Mouse (Mus musculus) heart, embryonic 12.5 days (tissue): ENCODE data around the gene Blnk. TPM values are rescaled to one million over a fixed set of nuclear protein-coding genes. Genes with fewer than 3 reads are reported as not detected.

Source experiments
- ATAC-seq: fragments of 200-750 bp; cut with Nextera tagmentation; 2 replicates; pipeline ENCODE4 v1.8.0; 2017; ENCODE audit warnings: moderate TSS enrichment, moderate library complexity; ENCODE audit not compliant: insufficient number of reproducible peaks, low FRiP score
- H3K27ac ChIP-seq: fragments of 300-500 bp; sonication (generic); 2 replicates; pipeline ENCODE4 v1.5.1; 2016; ENCODE audit warnings: mild to moderate bottlenecking, moderate library complexity; ENCODE audit not compliant: poor library complexity, severe bottlenecking
- H3K27me3 ChIP-seq: fragments of 300-500 bp; sonication (generic); replicated peaks from 2 replicates; pipeline ENCODE4 v1.6.1; 2016; ENCODE audit warnings: mild to moderate bottlenecking, moderate library complexity
- H3K36me3 ChIP-seq: fragments of 300-500 bp; sonication (generic); 2 replicates; pipeline ENCODE4 v1.6.1; 2016; ENCODE audit warnings: mild to moderate bottlenecking, moderate library complexity
- H3K4me1 ChIP-seq: fragments of 300-500 bp; sonication (generic); replicated peaks from 2 replicates; pipeline ENCODE4 v1.6.1; 2016; ENCODE audit warnings: mild to moderate bottlenecking
- H3K4me2 ChIP-seq: fragments of 300-500 bp; sonication (generic); 2 replicates; pipeline ENCODE4 v1.6.1; 2016; ENCODE audit warnings: mild to moderate bottlenecking, moderate library complexity
- H3K4me3 ChIP-seq: fragments of 300-500 bp; sonication (generic); 2 replicates; pipeline ENCODE4 v1.5.1; 2016; ENCODE audit warnings: mild to moderate bottlenecking
- H3K9ac ChIP-seq: fragments of 300-500 bp; sonication (generic); 2 replicates; pipeline ENCODE4 v1.6.1; 2016; ENCODE audit warnings: mild to moderate bottlenecking, moderate library complexity
- H3K9me3 ChIP-seq: fragments of 300-500 bp; sonication (generic); replicated peaks from 2 replicates; pipeline ENCODE4 v1.6.1; 2016; ENCODE audit warnings: mild to moderate bottlenecking, moderate library complexity
- WGBS: fragments of 180-500 bp; shearing (Covaris S2); methylation state at CpG from one replicate; pipeline ENCODE4 v1.1.7; 2016; 5-methylcytosine and 5-hydroxymethylcytosine counted together
- polyA plus RNA-seq: library from polyadenylated mRNA; unstranded; fragments of >200 nt; fragmentation: Nextera tagmentation; extraction: Ambion mirVana; gene quantifications from 2 replicates; pipeline ENCODE4 v1.2.1, GENCODE M21; 2016

Gene Blnk
- polyA plus RNA-seq, 1 experiment from 2014 or later = 0.19 TPM

DNA sequence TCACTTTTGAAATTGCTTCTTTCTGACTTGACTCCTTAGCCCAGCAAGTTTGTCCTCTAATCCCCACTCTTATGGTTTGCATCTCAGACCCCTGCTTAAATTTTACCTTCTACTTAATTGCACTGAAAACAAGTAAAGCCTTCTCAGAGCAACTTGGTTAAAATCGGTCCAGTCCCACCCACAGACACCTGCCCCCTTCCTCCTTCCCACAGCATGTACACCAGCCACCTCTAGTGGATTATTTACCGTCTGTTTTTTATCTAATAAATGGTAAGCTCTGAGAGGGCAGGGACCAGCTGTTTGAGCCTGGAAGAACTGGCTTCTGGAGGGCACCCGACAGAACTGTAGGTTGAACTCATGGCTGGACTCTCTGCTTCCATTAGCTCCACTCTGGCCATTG lies 26.2 kb upstream of the Blnk start:
- H3K36me3 ChIP-seq = no peaks in the 10 kb centered on the region
- peaks cover 47% of the 10 kb centered on the region for H3K27me3 ChIP-seq
- no peak overlapping the region for H3K9ac ChIP-seq
- H3K4me2 ChIP-seq = no peak overlapping the region
- no peak overlapping the region for H3K4me3 ChIP-seq
- ATAC-seq = no peak
- 64% methylated on average over 3 of the region's 3 CpGs for WGBS
- H3K4me1 ChIP-seq = peaks cover 4% of the 10 kb centered on the region
- no peak overlapping the region for H3K27ac ChIP-seq
- H3K9me3 ChIP-seq = no peaks in the 10 kb centered on the region

DNA sequence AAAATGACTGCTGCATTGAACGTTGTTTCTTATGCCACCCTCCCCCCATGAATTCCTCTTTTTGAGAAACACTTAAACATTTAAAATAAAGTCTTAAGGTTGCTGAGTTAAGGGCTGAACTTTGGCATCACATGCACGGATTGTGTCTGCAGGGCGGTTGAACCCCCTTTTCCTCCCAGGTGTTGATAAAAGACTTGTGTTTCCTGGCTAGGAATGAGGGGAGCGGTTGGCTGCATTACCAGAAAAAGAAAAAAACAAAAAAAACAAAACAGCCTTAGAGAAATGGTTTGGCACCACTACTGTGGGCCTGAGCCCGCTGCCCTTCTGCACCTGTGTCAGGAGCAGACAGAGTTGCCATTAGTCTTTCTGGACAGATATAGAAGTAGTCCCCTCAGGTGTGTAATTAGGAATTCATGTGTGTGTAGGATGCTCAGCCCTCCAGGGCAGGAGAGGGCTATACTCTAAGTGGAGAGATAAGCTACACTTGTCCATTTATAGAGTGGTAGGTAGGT lies 24.9 kb upstream of the Blnk start:
- H3K4me2 ChIP-seq = no peak overlapping the region
- H3K4me1 ChIP-seq = peaks cover 4% of the 10 kb centered on the region
- H3K9me3 ChIP-seq = no peaks in the 10 kb centered on the region
- H3K9ac ChIP-seq = no peak overlapping the region
- no peaks in the 10 kb centered on the region for H3K36me3 ChIP-seq
- no peak overlapping the region for H3K4me3 ChIP-seq
- WGBS = 71% methylated on average over 5 of the region's 5 CpGs
- no peak overlapping the region for H3K27ac ChIP-seq
- no peak for ATAC-seq
- H3K27me3 ChIP-seq = peaks cover 52% of the 10 kb centered on the region

DNA sequence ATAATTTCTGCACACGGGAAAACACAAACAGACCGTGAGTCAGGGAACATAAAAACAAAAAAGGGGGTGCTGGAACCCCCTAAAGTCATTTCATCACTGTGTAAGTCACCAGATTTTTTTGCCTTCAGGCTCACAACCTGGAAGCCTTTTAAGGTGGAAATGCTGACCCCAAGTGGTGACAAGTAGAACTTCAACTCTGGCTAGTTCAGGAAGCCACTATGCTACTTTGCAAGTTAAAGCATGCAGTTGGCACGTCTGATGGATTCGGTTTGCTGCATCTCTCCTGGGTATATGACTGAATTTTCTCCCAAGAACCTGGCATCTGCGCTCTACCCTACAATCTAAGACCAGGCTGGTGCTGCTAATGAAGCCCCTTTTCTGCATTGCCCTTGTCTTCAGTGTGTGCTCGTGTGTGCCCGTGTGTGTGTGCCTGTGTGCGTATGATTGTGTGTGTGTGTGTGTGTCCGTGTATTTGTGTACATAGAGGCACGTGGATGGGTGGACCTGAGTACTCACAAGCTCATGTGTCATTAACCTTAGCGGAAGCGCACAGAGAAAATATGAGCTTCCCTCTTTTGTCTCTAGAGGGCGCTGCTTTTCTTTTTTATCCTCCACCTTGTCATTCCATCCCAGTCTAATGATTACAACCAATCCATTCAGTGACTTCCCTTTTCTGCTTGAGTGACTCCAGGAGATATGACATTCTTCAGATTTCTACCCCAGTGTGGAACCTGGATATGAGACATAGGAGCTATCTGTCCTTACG lies 21.8 kb upstream of the Blnk start:
- ATAC-seq = no peak
- no peak overlapping the region for H3K27ac ChIP-seq
- peaks cover 56% of the 10 kb centered on the region for H3K27me3 ChIP-seq
- H3K9ac ChIP-seq = peak overlapping the region; percentile 57; the same call in 1 of the 2 replicates
- H3K9me3 ChIP-seq = no peaks in the 10 kb centered on the region
- no peak overlapping the region for H3K4me3 ChIP-seq
- H3K4me1 ChIP-seq = peaks cover 18% of the 10 kb centered on the region
- H3K36me3 ChIP-seq = no peaks in the 10 kb centered on the region
- WGBS = 18% methylated on average over 14 of the region's 14 CpGs
- peak overlapping the region; percentile 62 for H3K4me2 ChIP-seq

DNA sequence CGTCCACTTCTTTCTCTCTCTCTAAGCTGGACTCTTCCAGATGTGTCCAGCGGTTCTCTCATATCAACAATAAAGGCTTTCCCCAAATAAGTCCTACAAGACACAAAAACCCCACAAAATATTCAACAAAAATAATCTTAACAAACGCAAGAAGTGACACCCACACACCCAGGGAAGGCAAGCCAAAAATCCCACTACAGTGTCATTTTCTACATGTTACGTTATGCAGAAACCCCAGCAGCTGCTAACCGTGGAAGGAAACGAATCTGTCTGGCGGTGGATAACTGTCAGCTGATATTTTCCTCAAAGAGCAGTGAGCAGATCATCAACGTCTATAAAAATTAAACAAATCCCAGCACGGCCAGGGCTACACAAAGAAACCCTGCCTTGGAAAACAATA lies 19.7 kb upstream of the Blnk start:
- WGBS = 12% methylated on average over 9 of the region's 9 CpGs
- ATAC-seq = no peak

DNA sequence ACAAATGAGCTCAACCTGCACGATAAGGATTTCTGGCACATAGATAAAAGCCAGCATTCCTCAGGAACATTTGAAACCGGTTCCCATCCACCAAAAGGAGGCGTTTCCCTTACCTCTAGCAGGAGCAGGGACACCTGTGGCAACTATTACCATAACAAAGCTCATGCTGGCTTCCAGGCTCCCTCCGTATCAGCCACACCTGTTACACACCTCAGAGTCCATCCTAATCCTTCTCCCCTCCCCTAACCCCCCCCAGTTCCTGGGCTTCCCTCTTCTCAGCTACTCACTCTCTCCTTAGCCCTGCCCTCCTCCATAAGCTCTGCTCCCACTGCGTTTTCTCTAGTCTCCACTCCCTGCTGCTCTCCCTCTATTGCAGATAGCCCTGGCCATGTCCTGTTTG lies 19.3 kb upstream of the Blnk start:
- Histone ChIP-seq H3K9me3 (no peaks in the 10 kb centered on the region), H3K27me3 (peaks cover 48% of the 10 kb centered on the region), H3K4me1 (peaks cover 18% of the 10 kb centered on the region), H3K9ac (no peak overlapping the region), H3K4me3 (no peak overlapping the region), H3K36me3 (no peaks in the 10 kb centered on the region), H3K4me2 (no peak overlapping the region), H3K27ac (no peak overlapping the region)
- no peak for ATAC-seq
- 7% methylated on average over 5 of the region's 5 CpGs for WGBS

More for the DNA sequence above, 19.7 kb upstream of the Blnk start:
- Histone ChIP-seq H3K27ac (no peak overlapping the region), H3K27me3 (peaks cover 49% of the 10 kb centered on the region), H3K4me2 (no peak overlapping the region), H3K9ac (no peak overlapping the region), H3K36me3 (no peaks in the 10 kb centered on the region), H3K4me3 (no peak overlapping the region), H3K4me1 (peaks cover 18% of the 10 kb centered on the region), H3K9me3 (no peaks in the 10 kb centered on the region)

DNA sequence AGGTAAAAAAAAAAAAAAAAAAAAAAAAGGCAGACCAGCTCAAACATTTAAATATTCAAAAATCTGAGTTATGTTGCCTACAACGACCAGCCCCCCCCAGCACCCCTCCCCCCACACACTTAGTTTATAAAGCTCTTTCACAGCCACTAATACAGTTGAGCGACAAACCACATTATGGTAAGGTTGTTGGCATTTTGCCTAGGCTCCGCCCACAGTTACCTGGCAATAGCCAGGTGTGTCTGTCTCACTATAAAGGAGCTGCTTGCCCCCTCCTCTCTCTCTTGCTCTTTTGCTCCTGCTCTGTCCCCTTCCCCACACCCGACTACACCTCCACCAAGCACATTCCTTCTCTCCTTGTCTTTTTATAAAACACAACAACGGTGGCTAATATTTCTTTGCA lies 17.3 kb upstream of the Blnk start:
- no peak for ATAC-seq
- H3K27ac ChIP-seq = no peak overlapping the region
- WGBS = 20% methylated on average over 5 of the region's 5 CpGs
- H3K9me3 ChIP-seq = no peaks in the 10 kb centered on the region
- H3K4me1 ChIP-seq = peaks cover 18% of the 10 kb centered on the region
- no peak overlapping the region for H3K4me2 ChIP-seq
- no peak overlapping the region for H3K9ac ChIP-seq
- H3K4me3 ChIP-seq = no peak overlapping the region
- peaks cover 35% of the 10 kb centered on the region for H3K27me3 ChIP-seq
- no peaks in the 10 kb centered on the region for H3K36me3 ChIP-seq

DNA sequence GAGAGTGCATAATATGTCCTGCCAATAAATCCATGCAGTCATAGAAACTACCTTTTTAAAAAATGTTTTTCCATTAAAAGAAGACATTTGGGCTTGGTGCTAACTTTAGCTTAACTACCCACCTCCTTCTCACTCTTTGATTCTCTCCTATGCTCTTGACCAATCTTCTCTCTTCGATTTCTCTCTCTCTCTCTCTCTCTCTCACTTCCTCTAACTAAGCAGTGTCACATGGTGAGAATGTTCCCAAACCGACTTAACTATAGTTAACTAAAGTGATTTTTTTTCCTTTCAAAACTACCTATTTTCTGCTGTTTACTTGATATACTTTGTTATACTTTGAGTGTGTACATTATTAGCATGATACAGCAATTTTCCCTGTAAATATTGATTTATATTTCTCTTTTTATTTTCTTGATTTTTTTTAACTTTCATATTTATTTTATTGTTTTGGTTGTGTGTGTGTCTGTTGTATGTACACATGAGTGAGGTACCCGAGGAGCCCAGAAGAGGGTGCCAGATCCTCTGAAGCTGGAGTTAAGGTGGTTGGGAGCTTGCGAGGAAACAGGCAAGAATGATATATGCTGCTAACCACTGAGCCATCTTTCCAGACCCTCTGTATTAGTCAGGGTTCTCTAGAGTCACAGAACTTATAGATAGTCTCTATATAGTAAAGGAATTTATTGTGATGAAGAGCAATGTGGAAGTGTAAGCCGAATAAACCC lies 14.5 kb upstream of the Blnk start:
- WGBS = 85% methylated on average over 5 of the region's 5 CpGs

DNA sequence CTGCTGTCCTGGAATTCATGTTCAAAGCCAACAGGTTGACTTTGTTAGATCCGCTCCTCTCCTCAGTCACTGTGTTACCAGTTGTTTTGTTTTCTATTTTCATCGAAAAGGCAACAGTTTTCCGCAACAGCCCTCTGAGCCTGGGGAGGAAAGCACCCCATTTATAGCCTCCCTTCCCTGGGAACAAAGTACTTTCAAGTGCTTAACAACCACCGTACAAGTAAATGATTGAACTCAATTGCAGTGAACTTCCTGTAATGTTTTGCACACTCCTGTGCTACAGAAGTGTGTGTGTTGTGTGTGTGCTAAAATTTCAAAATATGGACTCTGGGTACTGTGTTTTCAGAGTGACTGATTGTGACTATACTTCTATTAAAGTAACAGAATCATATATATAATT lies 13.4 kb upstream of the Blnk start:
- H3K27ac ChIP-seq = no peak overlapping the region
- peaks cover 17% of the 10 kb centered on the region for H3K27me3 ChIP-seq
- no peak for ATAC-seq
- H3K36me3 ChIP-seq = no peaks in the 10 kb centered on the region
- H3K4me1 ChIP-seq = peaks cover 4% of the 10 kb centered on the region; the same call in 1 of the 2 replicates
- no peak overlapping the region for H3K9ac ChIP-seq
- H3K4me2 ChIP-seq = no peak overlapping the region
- H3K9me3 ChIP-seq = 0 out of 2 replicates have a peak, but pooled peaks cover 3% of the 10 kb centered on the region
- no peak overlapping the region for H3K4me3 ChIP-seq
- WGBS = 56% methylated on average over 4 of the region's 4 CpGs

More for the DNA sequence above, 14.5 kb upstream of the Blnk start:
- Histone ChIP-seq H3K9me3 (no peaks in the 10 kb centered on the region), H3K36me3 (no peaks in the 10 kb centered on the region), H3K4me1 (peaks cover 11% of the 10 kb centered on the region; the same call in 1 of the 2 replicates), H3K4me2 (no peak overlapping the region), H3K27me3 (peaks cover 28% of the 10 kb centered on the region), H3K27ac (no peak overlapping the region), H3K9ac (no peak overlapping the region), H3K4me3 (no peak overlapping the region)
- no peak for ATAC-seq

DNA sequence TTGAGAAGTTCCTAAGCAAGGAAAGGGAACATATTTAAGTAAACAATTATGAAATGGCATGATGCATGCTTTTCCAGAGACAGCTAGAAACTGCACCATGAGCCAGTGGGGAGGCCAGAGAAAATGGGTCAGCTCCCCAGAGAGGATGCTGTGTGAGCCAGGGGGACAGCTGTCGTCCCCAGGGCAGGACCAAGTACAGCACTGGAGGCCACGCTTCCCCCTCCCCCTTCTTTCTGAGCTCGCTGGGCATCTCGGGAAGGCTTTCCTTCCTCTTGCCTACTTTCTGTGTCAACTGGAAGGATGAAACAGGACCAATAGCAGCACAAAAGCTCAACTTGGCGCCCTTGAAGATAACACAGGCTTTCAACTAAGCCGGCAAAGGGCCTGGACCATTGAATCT lies 13.0 kb upstream of the Blnk start:
- H3K4me2 ChIP-seq = no peak overlapping the region
- H3K4me3 ChIP-seq = no peak overlapping the region
- no peak for ATAC-seq
- 0 out of 2 replicates have a peak, but pooled peaks cover 13% of the 10 kb centered on the region for H3K27me3 ChIP-seq
- 0 out of 2 replicates have a peak, but pooled peaks cover 5% of the 10 kb centered on the region for H3K9me3 ChIP-seq
- H3K9ac ChIP-seq = no peak overlapping the region
- no peaks in the 10 kb centered on the region for H3K36me3 ChIP-seq
- no peak overlapping the region for H3K27ac ChIP-seq
- peaks cover 4% of the 10 kb centered on the region; the same call in 1 of the 2 replicates for H3K4me1 ChIP-seq
- 21% methylated on average over 6 of the region's 6 CpGs for WGBS

DNA sequence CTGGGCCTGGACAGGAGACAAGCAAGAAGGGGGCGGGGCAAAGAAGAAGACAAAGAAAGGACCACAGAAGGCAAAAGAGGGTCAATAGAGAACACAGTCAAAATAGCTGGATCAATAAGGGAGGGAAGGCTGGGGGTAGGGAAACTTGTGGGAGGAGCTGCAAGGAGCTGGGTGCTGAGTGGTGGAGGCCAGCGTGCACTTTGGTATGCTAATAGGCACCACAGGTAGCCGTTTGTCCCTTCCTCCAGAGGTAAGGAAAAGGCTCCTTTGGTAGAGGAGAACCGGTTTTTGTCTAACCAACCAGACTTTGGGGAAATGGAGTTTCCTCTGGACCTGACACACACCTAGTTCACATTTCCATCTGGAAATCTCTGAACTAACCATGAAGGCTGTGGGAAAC lies 12.3 kb upstream of the Blnk start:
- H3K9ac ChIP-seq = no peak overlapping the region
- no peaks in the 10 kb centered on the region for H3K4me1 ChIP-seq
- 0 out of 2 replicates have a peak, but pooled peaks cover 5% of the 10 kb centered on the region for H3K9me3 ChIP-seq
- no peak overlapping the region for H3K4me3 ChIP-seq
- H3K27me3 ChIP-seq = 0 out of 2 replicates have a peak, but pooled peaks cover 8% of the 10 kb centered on the region
- ATAC-seq = no peak
- H3K27ac ChIP-seq = no peak overlapping the region
- H3K36me3 ChIP-seq = no peaks in the 10 kb centered on the region
- 20% methylated on average over 4 of the region's 4 CpGs for WGBS
- H3K4me2 ChIP-seq = no peak overlapping the region

DNA sequence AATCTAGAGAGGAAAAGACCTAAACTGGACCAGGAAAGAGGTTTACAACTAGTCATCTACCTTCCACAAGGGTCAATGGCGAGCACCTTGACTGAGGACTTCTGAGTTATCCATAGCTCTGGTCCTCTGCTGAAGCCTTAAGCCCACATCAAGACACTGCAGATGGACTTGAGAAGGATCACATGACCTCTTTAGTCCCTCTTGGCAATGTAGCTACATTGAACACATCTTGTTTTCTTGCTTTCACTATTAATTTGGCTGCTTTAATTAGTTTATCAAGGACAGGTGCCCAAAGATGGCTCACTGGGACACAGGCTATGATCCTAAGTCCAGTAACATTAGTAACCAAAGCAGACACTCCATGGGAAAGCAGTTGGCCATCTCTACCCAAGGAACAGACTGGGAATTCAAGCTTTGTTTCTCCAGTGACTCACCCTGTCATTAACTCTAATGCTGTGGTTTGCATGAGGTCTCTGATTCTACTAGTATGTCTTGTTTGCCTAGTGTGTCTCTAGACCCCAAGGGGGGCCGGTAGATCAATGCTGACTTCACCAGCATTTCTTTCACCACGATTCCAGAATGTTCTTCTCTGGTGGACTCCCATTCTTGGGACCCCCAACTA lies 9.5 kb upstream of the Blnk start:
- no peaks in the 10 kb centered on the region for H3K4me1 ChIP-seq
- 0 out of 2 replicates have a peak, but pooled peaks cover 5% of the 10 kb centered on the region for H3K9me3 ChIP-seq
- no peaks in the 10 kb centered on the region for H3K27me3 ChIP-seq
- 82% methylated on average over 3 of the region's 3 CpGs for WGBS
- ATAC-seq = no peak
- no peak overlapping the region for H3K4me3 ChIP-seq
- H3K4me2 ChIP-seq = no peak overlapping the region
- no peak overlapping the region for H3K9ac ChIP-seq
- no peaks in the 10 kb centered on the region for H3K36me3 ChIP-seq
- no peak overlapping the region for H3K27ac ChIP-seq
